ENCODE assay signal across 8 mouse cellular contexts in genomic region chr2:10276194-10276593, GRCm38 (mm10).
DNase-seq lines count a peak whose midpoint lies in the region; ATAC-seq and TF ChIP-seq lines count a peak whose summit lies in the region.

No protein-coding gene starts in this region.

- 0 out of 2 replicates have a peak, but pooled peaks cover 2% of the 10 kb centered on the region for H3K4me1 ChIP-seq in hindbrain, embryonic 11.5 days (replicated peaks; ENCODE audit: control insufficient read depth, insufficient read depth, low read length)
- no peaks in the 10 kb centered on the region for H3K4me1 ChIP-seq in lung, embryonic 14.5 days (ENCODE audit: insufficient read depth)

- no peak for TF ChIP-seq CTCF in layer of hippocampus, adult 2 months (conservative IDR thresholded peaks at IDR 0.05)
- TF ChIP-seq CTCF in lung, embryonic 14.5 days (IDR thresholded peaks at IDR 0.05; ENCODE audit: low read depth) = no peak

- no peak overlapping the region for H3K4me2 ChIP-seq in hindbrain, embryonic 11.5 days (replicated peaks; ENCODE audit: low read depth, low read length)
- H3K4me2 ChIP-seq in lung, embryonic 14.5 days = no peak overlapping the region

- no peak overlapping the region for H3K4me3 ChIP-seq in hindbrain, embryonic 11.5 days (ENCODE audit: low read depth, low read length)
- H3K4me3 ChIP-seq in layer of hippocampus, adult 2 months = no peak overlapping the region
- no peak overlapping the region for H3K4me3 ChIP-seq in lung, embryonic 14.5 days (ENCODE audit: low read depth, low read length)

- DNase-seq in cerebellum, postnatal 10 days = peak; percentile 19 to 29
- DNase-seq in cerebellum, postnatal 14 days = no peak
- peak; percentile 69 for DNase-seq in hindbrain, embryonic 11.5 days (ENCODE audit: low spot score)
- DNase-seq in layer of hippocampus, adult 2 months (ENCODE audit: low spot score in 2 of 2) = peak; percentile 18 to 30
- peak; percentile 83 for DNase-seq in lung, embryonic 14.5 days
- DNase-seq in retina, embryonic 14.5 days (ENCODE audit: low spot score) = peak; percentile 74
- DNase-seq in thymus, postnatal 14 days = no peak

- WGBS in hindbrain, embryonic 11.5 days = 45% methylated on average over 2 of the region's 2 CpGs
- WGBS in lung, embryonic 14.5 days = 11% methylated on average over 2 of the region's 2 CpGs

- H3K9me3 ChIP-seq in hindbrain, embryonic 11.5 days (ENCODE audit: control insufficient read depth, low read length) = no peaks in the 10 kb centered on the region
- H3K9me3 ChIP-seq in lung, embryonic 14.5 days (ENCODE audit: low read depth, low read length) = no peaks in the 10 kb centered on the region

- peak; percentile 92 for ATAC-seq in frontal cortex, adult (ENCODE audit: low TSS enrichment)
- ATAC-seq in hindbrain, embryonic 11.5 days (ENCODE audit: low FRiP score) = peak; percentile 71
- peak; percentile 97 for ATAC-seq in lung, embryonic 14.5 days (ENCODE audit: insufficient read depth)

- no peak overlapping the region for H3K9ac ChIP-seq in hindbrain, embryonic 11.5 days (ENCODE audit: low read depth, low read length)
- no peak overlapping the region for H3K9ac ChIP-seq in lung, embryonic 14.5 days

- H3K27me3 ChIP-seq in hindbrain, embryonic 11.5 days (ENCODE audit: control insufficient read depth, insufficient read depth, low read length) = no peaks in the 10 kb centered on the region
- no peaks in the 10 kb centered on the region for H3K27me3 ChIP-seq in lung, embryonic 14.5 days (ENCODE audit: insufficient read depth, low read length)

- no peak overlapping the region for H3K27ac ChIP-seq in hindbrain, embryonic 11.5 days (ENCODE audit: low read depth, low read length)
- H3K27ac ChIP-seq in layer of hippocampus, adult 2 months = no peak overlapping the region
- no peak overlapping the region for H3K27ac ChIP-seq in lung, embryonic 14.5 days (ENCODE audit: low read depth)

- no peaks in the 10 kb centered on the region for H3K36me3 ChIP-seq in hindbrain, embryonic 11.5 days (ENCODE audit: control insufficient read depth, insufficient read depth, low read length)
- H3K36me3 ChIP-seq in lung, embryonic 14.5 days (ENCODE audit: insufficient read depth) = no peaks in the 10 kb centered on the region

Comparison
In these comparisons a context has a peak if more than half of its experiments do, and no peak if none do; other contexts are left out.
1. DNase-seq: peak in cerebellum, postnatal 10 days (2 of 2), hindbrain, embryonic 11.5 days (single experiment), layer of hippocampus, adult 2 months (2 of 2), lung, embryonic 14.5 days (single experiment) and retina, embryonic 14.5 days (single experiment); none in cerebellum, postnatal 14 days (0 of 2) and thymus, postnatal 14 days (single experiment).
2. Peak in every context shown above with its lines, with median percentiles within 50 percentile points of each other: ATAC-seq.